Mouse (Mus musculus): ENCODE results near the gene Cdh16.

DNA sequence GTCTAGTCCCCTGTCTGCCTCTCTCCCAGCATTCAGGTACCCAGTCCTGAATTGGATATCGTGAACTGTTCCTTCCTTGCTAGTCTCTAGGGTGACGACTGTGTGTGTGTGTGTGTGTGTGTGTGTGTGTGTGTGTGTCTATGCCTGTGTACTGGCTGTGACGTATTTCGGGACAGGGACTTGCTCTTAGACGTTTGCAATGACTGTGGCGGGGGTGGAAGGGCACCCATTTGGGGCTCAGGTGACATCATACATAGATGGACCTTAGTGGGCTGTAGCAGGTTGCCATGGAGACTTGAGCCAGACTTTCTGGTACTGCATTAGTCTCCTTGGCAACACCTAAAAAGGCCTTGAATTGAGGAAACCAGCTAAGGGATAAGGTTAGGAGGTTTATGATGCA is 8.3 kb upstream of the Cdh16 start:
- TF ChIP-seq CTCF (IDR thresholded peaks at IDR 0.05; ENCODE audit: control insufficient read depth, insufficient read depth, insufficient replicate concordance, low read depth, low read length): no peak
- no peak for TF ChIP-seq POLR2A (IDR thresholded peaks at IDR 0.05; ENCODE audit: control insufficient read depth, low read depth, low read length)
